In genomic region chr11:82871031-82871446, GRCm38 (mm10) we compare ENCODE assay signal across 8 mouse cellular contexts. TPM values are rescaled to one million over a fixed set of nuclear protein-coding genes. Genes with fewer than 3 reads are reported as not detected.
DNase-seq lines count a peak whose midpoint lies in the region; ATAC-seq lines count a peak whose summit lies in the region.

Rffl (minus strand) TSS chr11:82871210.

- H3K9me3 ChIP-seq in hindbrain, embryonic 12.5 days (replicated peaks), result no peaks in the 10 kb centered on the region

- peak within 1 kb of the TSS; percentile 79 for H3K4me3 ChIP-seq in hindbrain, embryonic 12.5 days

- DNase-seq in Muller cell, postnatal 12 days (ENCODE audit: inconsistent ontology term), result peak; percentile 94
- peak; percentile 87 for DNase-seq in cerebellum, adult 9-11 months
- peak; percentile 75 to 91 for DNase-seq in frontal cortex, postnatal 10 days (ENCODE audit: low spot score in 2 of 2)
- peak; percentile 87 to 91 for DNase-seq in layer of hippocampus, postnatal 14 days (ENCODE audit: low spot score in 2 of 2)
- peak; percentile 98 for DNase-seq in lung, postnatal 14 days
- peak; percentile 90 for DNase-seq in retina, adult 2 months (ENCODE audit: low read depth, low spot score)
- DNase-seq in thymus, postnatal 36 days, result peak; percentile 93 to 94

- peak within 1 kb of the TSS; percentile 77 for H3K9ac ChIP-seq in hindbrain, embryonic 12.5 days

- no peaks in the 10 kb centered on the region for H3K27me3 ChIP-seq in hindbrain, embryonic 12.5 days

- no peak within 1 kb of the TSS for H3K27ac ChIP-seq in hindbrain, embryonic 12.5 days

- peak within 1 kb of the TSS; percentile 85 for H3K4me2 ChIP-seq in hindbrain, embryonic 12.5 days (replicated peaks)

- no peaks in the 10 kb centered on the region for H3K36me3 ChIP-seq in hindbrain, embryonic 12.5 days

- ATAC-seq in hindbrain, embryonic 12.5 days (ENCODE audit: low FRiP score), result peak; percentile 96

- peaks cover 6% of the 10 kb centered on the region; the same call in 1 of the 2 replicates for H3K4me1 ChIP-seq in hindbrain, embryonic 12.5 days

- 1% methylated on average over 43 of the region's 43 CpGs for WGBS in hindbrain, embryonic 12.5 days

RNA-seq across cellular contexts. Expression of gene Rffl, which starts in this region (rescaled TPM):
- 8.9 and 9.6 TPM in 2 replicates for polyA plus RNA-seq in hindbrain, embryonic 12.5 days (2016; fragmentation: Nextera tagmentation; extraction: Ambion mirVana)
- 10 to 100 TPM; 11.0 to 11.7 TPM for total RNA-seq in layer of hippocampus, postnatal 14 days (2021)
